Mouse (Mus musculus): ENCODE results near the gene Casz1. TPM values are rescaled to one million over a fixed set of nuclear protein-coding genes. Genes with fewer than 3 reads are reported as not detected.

Gene Casz1
- polyA plus RNA-seq, 1 experiment from 2014 or later = 5.6 TPM

DNA sequence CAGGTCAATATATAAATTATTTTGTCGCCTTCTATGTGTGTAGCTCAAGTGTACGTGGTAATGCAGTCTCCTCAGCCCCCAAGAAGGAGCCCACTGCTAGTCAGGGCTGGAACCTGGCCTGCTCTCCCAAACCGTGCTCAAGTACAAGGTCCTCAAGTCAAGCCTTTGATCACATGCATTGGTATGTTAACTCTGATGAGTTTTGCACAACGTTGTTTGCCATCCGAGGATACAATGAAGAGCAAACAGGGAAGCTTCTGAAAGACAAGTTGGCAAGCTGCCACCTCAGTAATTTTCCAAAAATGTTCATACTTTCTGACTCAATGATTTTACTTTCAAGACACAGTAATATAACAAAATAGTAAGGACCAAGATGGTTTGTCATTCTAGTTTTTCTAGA, 189.7 kb downstream of the Casz1 start:
- Histone ChIP-seq H3K9me3 (ENCODE audit: control insufficient read depth) (no peaks in the 10 kb centered on the region), H3K9ac (ENCODE audit: low read depth, low read length) (no peak overlapping the region), H3K4me2 (replicated peaks; ENCODE audit: low read depth) (no peak overlapping the region), H3K36me3 (ENCODE audit: control insufficient read depth, insufficient read depth) (no peaks in the 10 kb centered on the region), H3K27me3 (replicated peaks; ENCODE audit: control insufficient read depth, insufficient read depth, low read length) (no peaks in the 10 kb centered on the region), H3K4me3 (ENCODE audit: low read depth, low read length) (no peak overlapping the region), H3K4me1 (replicated peaks; ENCODE audit: control insufficient read depth, insufficient read depth, low read length) (no peaks in the 10 kb centered on the region), H3K27ac (ENCODE audit: low read depth, low read length) (no peak overlapping the region)
- ATAC-seq = no peak
- WGBS = 67% methylated on average over 5 of the region's 5 CpGs
- TF ChIP-seq CTCF (IDR thresholded peaks at IDR 0.05; ENCODE audit: low read depth) = no peak

DNA sequence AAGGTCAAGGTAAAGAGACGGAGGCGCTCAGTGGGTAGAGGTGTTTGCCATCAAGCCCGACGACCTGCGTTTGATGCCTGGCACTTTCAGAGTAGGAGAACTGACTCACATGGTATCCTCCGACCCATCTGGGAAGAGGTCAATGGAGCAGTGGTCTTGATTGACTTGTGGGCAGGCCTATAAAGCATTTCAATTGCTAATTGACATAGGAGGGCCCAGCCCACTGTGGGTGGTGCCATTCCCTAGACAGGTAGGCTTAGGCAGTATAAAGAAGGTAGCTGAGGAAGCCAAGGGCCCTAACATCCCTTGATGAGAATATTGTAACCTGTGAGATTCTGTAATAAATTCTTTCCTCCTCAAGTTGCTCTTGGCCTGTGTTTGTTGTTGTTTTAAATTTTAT, 196.5 kb downstream of the Casz1 start:
- H3K27me3 ChIP-seq (replicated peaks; ENCODE audit: control insufficient read depth, insufficient read depth, low read length) = no peaks in the 10 kb centered on the region
- H3K9me3 ChIP-seq (ENCODE audit: control insufficient read depth) = no peaks in the 10 kb centered on the region
- ATAC-seq = no peak
- H3K36me3 ChIP-seq (ENCODE audit: control insufficient read depth, insufficient read depth) = no peaks in the 10 kb centered on the region
- no peaks in the 10 kb centered on the region for H3K4me1 ChIP-seq (replicated peaks; ENCODE audit: control insufficient read depth, insufficient read depth, low read length)
- 95% methylated on average over 6 of the region's 6 CpGs for WGBS
- H3K4me2 ChIP-seq (replicated peaks; ENCODE audit: low read depth) = no peak overlapping the region
- H3K27ac ChIP-seq (ENCODE audit: low read depth, low read length) = no peak overlapping the region
- no peak overlapping the region for H3K4me3 ChIP-seq (ENCODE audit: low read depth, low read length)
- H3K9ac ChIP-seq (ENCODE audit: low read depth, low read length) = no peak overlapping the region
- no peak for TF ChIP-seq CTCF (IDR thresholded peaks at IDR 0.05; ENCODE audit: low read depth)

DNA sequence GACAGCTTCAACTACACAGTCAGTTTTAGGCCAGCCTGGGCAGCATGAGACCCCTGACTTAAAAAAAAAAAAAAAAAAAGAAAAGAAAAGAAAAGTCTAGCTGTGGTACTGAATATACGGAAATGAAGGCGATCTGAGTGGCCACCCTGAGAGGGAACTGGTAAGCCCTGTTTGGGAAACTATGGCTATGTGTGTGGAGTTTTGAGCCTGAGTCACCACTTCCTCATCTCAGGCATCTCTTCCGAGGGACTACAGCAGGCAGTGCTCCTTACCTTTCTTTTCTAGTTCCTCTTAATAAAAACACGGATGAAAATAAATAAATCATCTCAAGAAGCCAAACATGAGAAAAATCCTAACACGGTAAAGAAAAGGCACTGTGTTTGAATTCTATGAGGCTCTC, 197.3 kb downstream of the Casz1 start:
- Histone ChIP-seq H3K9me3 (ENCODE audit: control insufficient read depth) (no peaks in the 10 kb centered on the region), H3K27ac (ENCODE audit: low read depth, low read length) (no peak overlapping the region), H3K36me3 (ENCODE audit: control insufficient read depth, insufficient read depth) (no peaks in the 10 kb centered on the region), H3K4me1 (replicated peaks; ENCODE audit: control insufficient read depth, insufficient read depth, low read length) (no peaks in the 10 kb centered on the region), H3K4me2 (replicated peaks; ENCODE audit: low read depth) (no peak overlapping the region), H3K4me3 (ENCODE audit: low read depth, low read length) (no peak overlapping the region), H3K9ac (ENCODE audit: low read depth, low read length) (no peak overlapping the region), H3K27me3 (replicated peaks; ENCODE audit: control insufficient read depth, insufficient read depth, low read length) (no peaks in the 10 kb centered on the region)
- TF ChIP-seq CTCF (IDR thresholded peaks at IDR 0.05; ENCODE audit: low read depth) = no peak
- ATAC-seq = no peak
- 74% methylated on average over 5 of the region's 5 CpGs for WGBS

DNA sequence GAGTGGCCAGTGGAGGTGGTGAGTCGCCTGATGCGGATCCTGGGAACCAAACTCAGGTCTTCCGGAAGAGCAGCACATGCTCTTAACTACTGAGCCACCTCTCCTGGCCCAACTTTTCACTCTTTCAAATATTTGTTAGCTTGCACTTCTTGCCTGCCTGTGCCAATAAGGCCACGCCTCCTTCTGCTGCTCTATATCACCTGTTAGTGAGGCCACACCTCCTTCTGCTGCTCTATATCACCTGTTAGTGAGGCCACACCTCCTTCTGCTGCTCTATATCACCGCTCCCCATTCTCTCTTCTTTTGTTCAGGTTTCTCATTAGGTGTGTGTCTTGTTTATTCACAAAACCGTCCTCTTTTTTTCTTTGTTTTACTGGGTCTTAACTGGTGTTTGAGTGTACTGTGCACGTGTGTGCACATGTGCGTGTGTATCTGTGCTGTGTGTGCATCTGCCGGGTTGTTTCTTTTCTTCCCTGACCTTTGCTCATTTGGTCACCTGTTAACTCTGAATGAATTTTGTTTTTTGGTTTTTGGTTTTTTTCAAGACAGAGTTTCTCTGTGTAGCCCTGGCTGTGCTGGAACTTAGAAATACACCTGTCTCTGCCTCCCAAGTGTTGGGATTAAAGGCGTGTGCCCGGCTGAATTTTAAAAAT, 198.3 kb downstream of the Casz1 start:
- WGBS = 62% methylated on average over 11 of the region's 11 CpGs
- peak; percentile 91 for ATAC-seq
- TF ChIP-seq CTCF (IDR thresholded peaks at IDR 0.05; ENCODE audit: low read depth) = no peak

More for the DNA sequence above, 198.3 kb downstream of the Casz1 start:
- no peaks in the 10 kb centered on the region for H3K9me3 ChIP-seq (ENCODE audit: control insufficient read depth)
- H3K27ac ChIP-seq (ENCODE audit: low read depth, low read length) = no peak overlapping the region
- no peak overlapping the region for H3K9ac ChIP-seq (ENCODE audit: low read depth, low read length)
- no peaks in the 10 kb centered on the region for H3K36me3 ChIP-seq (ENCODE audit: control insufficient read depth, insufficient read depth)
- H3K4me2 ChIP-seq (replicated peaks; ENCODE audit: low read depth) = peak overlapping the region; percentile 46
- H3K4me1 ChIP-seq (replicated peaks; ENCODE audit: control insufficient read depth, insufficient read depth, low read length) = no peaks in the 10 kb centered on the region
- H3K27me3 ChIP-seq (replicated peaks; ENCODE audit: control insufficient read depth, insufficient read depth, low read length) = no peaks in the 10 kb centered on the region
- H3K4me3 ChIP-seq (ENCODE audit: low read depth, low read length) = no peak overlapping the region

Other genes with a start within 250 kb of the Casz1 start
- 21.1 and 22.4 TPM in 2 replicates for gene Exosc10, start 246.0 kb upstream of the Casz1 start, polyA plus RNA-seq (2015; fragmentation: Nextera tagmentation; extraction: Ambion mirVana)
- gene Srm, start 212.9 kb upstream of the Casz1 start, polyA plus RNA-seq (2015; fragmentation: Nextera tagmentation; extraction: Ambion mirVana) = 49.3 and 50.5 TPM in 2 replicates
- not detected in 2 replicates for gene Masp2, start 201.9 kb upstream of the Casz1 start, polyA plus RNA-seq (2015; fragmentation: Nextera tagmentation; extraction: Ambion mirVana)
- 113 and 124 TPM in 2 replicates for gene Tardbp, start 177.4 kb upstream of the Casz1 start, polyA plus RNA-seq (2015; fragmentation: Nextera tagmentation; extraction: Ambion mirVana)
- not detected in 2 replicates for gene Gm572, start 161.1 kb upstream of the Casz1 start, polyA plus RNA-seq (2015; fragmentation: Nextera tagmentation; extraction: Ambion mirVana)

Data from intestine, postnatal 0 days (tissue).